Mouse (Mus musculus) E14TG2a.4 (cell line): ENCODE data around the gene Stk38l.

ENCODE experiments used
- CTCF ChIP-seq: conservative IDR thresholded peaks from 2 replicates; pipeline ENCODE4 v1.5.1; 2014; ENCODE audit warnings: low read length
- POU5F1 ChIP-seq: IDR thresholded peaks from 2 replicates; pipeline ENCODE4 v1.6.1; 2014; ENCODE audit warnings: low read length, borderline replicate concordance

DNA sequence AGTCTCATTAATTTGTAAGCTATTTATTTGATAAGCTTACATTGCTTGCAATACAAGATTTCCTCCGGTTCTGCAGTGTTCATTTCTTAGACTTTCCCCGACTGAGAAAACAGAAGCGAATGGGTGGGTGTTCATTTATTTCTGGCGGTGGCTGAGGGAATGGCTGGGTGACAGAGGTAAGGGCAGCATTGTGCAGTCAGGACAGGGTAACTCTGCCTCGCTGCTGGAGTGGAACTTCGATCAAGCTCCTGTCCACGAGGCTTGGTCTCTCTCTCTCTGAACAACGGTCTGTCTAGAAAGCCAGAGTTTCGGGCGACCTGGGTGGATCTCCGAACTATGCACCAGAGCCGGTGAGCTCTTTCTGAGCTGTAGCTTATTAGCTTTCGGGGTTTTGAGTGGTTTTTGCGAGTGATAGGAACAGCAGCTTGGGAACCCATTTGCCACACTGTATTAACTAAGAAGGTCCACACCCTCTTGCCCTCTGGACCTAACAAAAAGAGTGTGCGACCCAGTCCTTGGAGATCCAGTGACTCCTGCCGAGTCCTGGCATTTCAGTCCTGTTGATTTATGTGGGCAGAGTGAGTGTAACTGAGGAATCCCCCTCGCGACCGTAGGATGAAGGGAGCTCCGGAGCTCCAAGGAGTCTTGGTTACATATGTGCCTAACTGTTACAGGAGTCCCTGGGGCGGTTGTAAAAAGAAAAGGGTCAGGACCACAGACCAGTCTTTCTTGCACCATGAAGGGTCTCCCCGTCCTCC is 70.5 kb downstream of the Stk38l start:
- TF ChIP-seq CTCF: no peak
- no peak for TF ChIP-seq POU5F1
